Mouse (Mus musculus) monocyte, adult 2 months (primary cell): Measurements from ENCODE around the gene Sdsl.
A peak's percentile ranks its signal among the peaks of the same experiment; 100 is the strongest.
"Not testable (repeated sequence)": the region's sequence is repeated elsewhere in the genome, so short reads cannot be mapped to it uniquely, and the experiment has no call there.

ENCODE experiments used
- DNase-seq, 2 experiments: peaks; one replicate each; pipeline ENCODE4 v3.0.0; 2022; ENCODE audit warnings: low spot score in 2 of 2, low read depth in 1 of 2

Sdsl gene

GRCm38 (mm10) chr5:120472770-120473169, at the start of gene Sdsl:
TSS of gene Sdsl (minus strand) at chr5:120472810.
- no peak for DNase-seq

DNA sequence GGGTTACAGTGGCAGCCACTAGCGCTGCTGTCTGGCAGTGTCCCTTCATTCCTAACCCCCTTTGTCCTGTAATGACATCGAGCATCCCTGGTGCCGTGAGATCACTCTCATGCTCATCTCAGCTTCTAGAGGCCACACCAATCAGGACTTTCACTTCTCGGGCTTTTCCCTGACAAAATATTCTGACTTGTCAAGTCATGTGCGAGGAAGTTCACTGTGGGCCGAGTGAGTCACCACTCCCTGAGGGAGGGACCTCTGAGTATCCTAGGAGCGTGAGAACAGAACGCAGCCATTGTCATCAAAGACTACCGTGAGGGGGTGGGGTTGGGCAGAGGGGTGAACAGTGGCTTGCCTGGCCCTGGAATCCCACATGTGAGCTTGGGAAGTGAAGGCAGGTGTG, 44.9 kb upstream of the Sdsl start:
- peak; percentile 81 to 82 for DNase-seq

GRCm38 (mm10) chr5:120516221-120516984, 43.8 kb upstream of the Sdsl start:
- peak; percentile 23 to 76 for DNase-seq

DNA sequence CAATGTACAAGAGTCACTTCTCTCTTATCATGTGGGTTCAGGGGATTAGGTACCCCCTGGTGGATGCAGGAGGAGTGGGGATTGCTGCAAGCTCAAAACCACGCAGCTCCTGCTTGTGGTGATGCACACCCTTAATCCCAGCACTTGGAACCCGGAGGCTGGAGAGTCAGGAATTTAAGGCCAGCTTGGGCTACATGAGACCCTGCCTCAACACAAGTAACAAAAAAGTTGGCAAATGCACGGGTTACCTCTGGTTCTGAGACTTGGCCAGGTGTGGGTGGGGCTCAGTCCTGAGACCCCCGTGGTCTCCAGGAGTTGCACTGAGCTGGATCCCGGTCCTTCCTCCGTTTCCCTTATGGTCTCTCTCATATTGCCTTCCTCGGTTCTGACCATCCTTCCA, 42.8 kb upstream of the Sdsl start:
- no peak for DNase-seq

DNA sequence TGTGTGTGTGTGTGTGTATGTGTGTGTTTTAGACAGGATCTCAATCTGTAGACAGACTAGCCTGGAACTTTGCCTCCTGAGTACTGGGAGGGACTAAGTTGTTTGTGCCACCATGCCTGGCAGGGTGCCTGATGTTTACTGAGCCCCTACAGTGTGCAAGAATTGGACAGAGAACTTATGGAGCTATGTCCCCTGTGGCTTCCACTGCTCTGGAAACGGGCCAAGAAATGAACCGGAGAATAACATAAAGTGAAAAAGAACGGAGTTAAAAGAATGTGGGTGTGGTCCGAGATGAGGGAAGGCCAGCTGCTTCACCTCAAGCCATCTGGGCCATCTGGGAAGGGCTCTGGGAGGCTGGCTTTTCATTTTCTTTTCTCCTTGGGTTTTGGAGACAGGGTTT, 42.1 kb upstream of the Sdsl start:
- no peak for DNase-seq

- DNase-seq, result peak in 1 of 2 experiments; percentile 55
Observed at GRCm38 (mm10) chr5:120514031-120514677, 41.5 kb upstream of the Sdsl start.

GRCm38 (mm10) chr5:120512911-120513555, 40.4 kb upstream of the Sdsl start:
- DNase-seq, result no peak

- peak; percentile 76 to 78 for DNase-seq
Observed at GRCm38 (mm10) chr5:120511643-120512220, 39.1 kb upstream of the Sdsl start.

GRCm38 (mm10) chr5:120510982-120511642, 38.5 kb upstream of the Sdsl start, which contains the start of gene Slc8b1:
TSS of gene Slc8b1 (plus strand) at chr5:120511168.
- peak; percentile 90 to 99 for DNase-seq

DNA sequence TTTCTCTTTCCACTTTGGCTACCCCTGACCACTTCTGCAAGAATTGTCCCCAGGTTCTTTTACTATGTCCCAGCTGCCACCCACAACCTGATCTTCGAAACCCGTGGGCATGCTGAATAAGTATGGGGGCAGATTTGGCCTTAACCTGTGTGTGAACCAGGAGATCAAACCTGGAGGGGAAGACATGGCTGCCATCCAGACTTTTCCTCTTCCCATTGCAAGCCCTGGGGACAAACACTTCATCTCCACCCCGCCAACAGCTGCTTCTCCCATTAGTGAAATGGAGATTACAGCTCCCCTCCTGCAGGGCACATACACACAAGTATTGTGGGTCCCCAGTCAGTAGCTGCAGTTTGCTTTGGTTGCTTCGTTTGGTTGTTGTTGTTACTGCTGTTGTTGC, 34.7 kb upstream of the Sdsl start:
- no peak for DNase-seq

GRCm38 (mm10) chr5:120506490-120506889, 33.9 kb upstream of the Sdsl start:
- no peak for DNase-seq

DNA sequence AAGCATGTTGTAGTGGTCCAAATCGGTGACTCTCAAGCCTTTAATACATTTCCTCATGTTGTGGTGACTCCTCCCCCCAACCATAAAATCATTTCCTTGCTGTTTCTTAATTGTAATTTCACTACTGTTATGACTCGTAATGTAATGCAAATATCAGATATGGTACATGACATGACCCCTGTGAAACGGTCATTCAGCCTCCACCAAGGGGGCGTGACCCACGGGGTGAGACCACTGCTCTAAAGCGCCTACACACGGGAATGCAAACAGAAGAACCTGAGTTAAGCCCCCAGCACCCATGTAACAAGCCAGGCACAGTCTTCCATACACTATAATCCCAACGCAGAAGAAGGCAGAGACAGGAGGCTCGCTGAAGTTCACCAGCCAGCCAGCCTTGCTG, 33.2 kb upstream of the Sdsl start:
- no peak for DNase-seq

DNA sequence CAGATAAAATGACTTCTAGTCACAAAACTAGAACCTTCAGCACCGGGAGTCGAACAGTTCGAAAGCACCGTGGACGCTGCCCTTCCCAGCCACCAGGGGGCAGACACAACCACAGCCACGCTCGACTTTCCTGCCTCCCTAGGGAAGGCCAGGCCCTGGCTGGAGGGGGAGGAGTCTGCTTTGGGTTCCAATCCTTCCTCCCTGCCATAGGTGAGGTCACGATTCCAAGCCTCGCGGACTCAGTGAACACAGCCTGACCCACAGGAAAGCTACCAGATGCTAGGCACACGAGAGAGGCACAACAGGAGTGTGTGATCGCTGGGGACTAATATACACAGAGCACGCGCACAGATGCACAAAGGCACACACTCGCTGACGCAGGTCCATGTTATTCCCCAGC, 32.8 kb upstream of the Sdsl start:
- DNase-seq, result peak in 1 of 2 experiments; percentile 61

- DNase-seq, result peak; percentile 26 to 56
Observed at GRCm38 (mm10) chr5:120503144-120503795, 30.7 kb upstream of the Sdsl start, which contains the start of gene Plbd2. TSS of gene Plbd2 (minus strand) at chr5:120503625.

GRCm38 (mm10) chr5:120502675-120503143, 30.1 kb upstream of the Sdsl start:
- DNase-seq, result no peak

DNA sequence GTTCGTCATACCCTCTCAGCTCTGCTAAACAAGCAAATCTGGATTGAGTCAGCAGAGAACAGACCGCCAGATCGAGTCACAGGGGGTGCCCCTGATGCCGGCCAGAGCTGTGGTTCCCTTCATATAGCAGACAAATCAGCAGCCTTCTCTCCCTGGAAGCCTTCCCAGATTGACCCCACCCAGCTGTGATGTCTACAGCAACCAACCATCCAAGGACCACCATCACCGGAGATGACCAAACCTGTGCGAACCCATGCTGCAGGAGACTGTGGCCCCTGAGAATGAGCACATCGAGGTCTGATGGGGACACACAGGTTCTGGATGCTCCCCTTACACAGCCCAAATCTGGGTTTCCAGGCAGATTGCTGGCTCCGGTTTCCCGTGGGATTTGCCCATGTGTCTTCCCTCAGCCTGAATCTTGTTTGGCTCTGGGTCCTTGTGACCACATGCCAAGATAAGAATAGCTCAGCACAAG, 29.6 kb upstream of the Sdsl start:
- DNase-seq, result no peak

DNA sequence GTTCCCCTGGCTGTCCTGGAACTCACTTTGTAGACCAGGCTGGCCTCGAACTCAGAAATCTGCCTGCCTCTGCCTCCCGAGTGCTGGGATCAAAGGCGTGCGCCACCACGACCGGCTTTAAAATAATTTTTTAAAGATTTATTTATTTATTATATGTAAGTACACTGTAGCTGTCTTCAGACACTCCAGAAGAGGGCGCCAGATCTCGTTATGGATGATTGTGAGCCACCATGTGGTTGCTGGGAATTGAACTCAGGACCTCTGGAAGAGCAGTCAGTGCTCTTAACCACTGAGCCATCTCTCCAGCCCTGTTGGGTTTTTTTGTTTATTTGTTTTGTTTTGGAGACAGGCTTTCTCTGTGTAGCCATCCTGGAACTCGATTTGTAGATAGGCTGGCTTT, 28.0 kb upstream of the Sdsl start:
- not testable (repeated sequence) for DNase-seq

- no peak for DNase-seq
Observed at GRCm38 (mm10) chr5:120499202-120499601, 26.6 kb upstream of the Sdsl start.

DNA sequence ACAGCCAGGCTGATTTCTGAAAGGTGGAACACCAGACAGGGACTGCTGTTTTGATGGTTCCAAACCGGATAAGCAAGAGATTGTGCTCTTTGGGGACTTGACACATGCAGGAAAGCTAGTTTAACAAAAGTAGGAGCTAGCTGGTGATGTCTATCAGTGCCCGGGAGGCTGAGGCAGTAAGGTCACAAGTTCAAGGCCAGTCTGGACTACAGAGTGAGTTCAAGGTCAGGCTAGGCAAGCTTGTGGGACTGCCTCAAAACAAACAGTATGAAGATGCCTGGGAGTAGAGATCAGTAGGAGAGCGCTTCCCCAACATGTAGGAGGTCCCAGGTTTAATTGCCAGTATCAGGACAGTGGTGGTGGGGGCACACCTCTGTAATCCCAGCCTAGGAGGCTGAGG, 24.5 kb upstream of the Sdsl start:
- DNase-seq, result no peak

GRCm38 (mm10) chr5:120495703-120496226, 23.2 kb upstream of the Sdsl start:
- DNase-seq, result no peak
